Mouse (Mus musculus) heart, postnatal 0 days (tissue): ENCODE results near the gene Pmp22. TPM values are rescaled to one million over a fixed set of nuclear protein-coding genes. Genes with fewer than 3 reads are reported as not detected.

ENCODE experiments used
- ATAC-seq: fragments of 200-750 bp; cut with Nextera tagmentation; 2 replicates; pipeline ENCODE4 v1.8.0; 2017; ENCODE audit warnings: low read depth, moderate number of reproducible peaks, moderate library complexity; ENCODE audit not compliant: insufficient read depth
- DNase-seq: peaks from one replicate; pipeline ENCODE4 v3.0.0-alpha.2; 2016; ENCODE audit warnings: low spot score
- H3K27ac ChIP-seq: fragments of 300-500 bp; sonication (generic); 2 replicates; pipeline ENCODE4 v1.5.1; 2014; ENCODE audit warnings: low read depth, mild to moderate bottlenecking
- H3K27me3 ChIP-seq: fragments of 300-500 bp; sonication (generic); 2 replicates; pipeline ENCODE4 v1.6.1; 2014; ENCODE audit warnings: low read length, mixed read lengths; ENCODE audit not compliant: control insufficient read depth, insufficient read depth
- H3K36me3 ChIP-seq: fragments of 300-500 bp; sonication (generic); replicated peaks from 2 replicates; pipeline ENCODE4 v1.6.1; 2014; ENCODE audit warnings: low read length, mixed read lengths; ENCODE audit not compliant: control insufficient read depth, insufficient read depth
- H3K4me1 ChIP-seq: fragments of 300-500 bp; sonication (generic); 2 replicates; pipeline ENCODE4 v1.6.1; 2014; ENCODE audit warnings: antibody characterized with exemption; ENCODE audit not compliant: control insufficient read depth, insufficient read depth
- H3K4me2 ChIP-seq: fragments of 300-500 bp; sonication (generic); 2 replicates; pipeline ENCODE4 v1.6.1; 2014; ENCODE audit warnings: low read depth, mild to moderate bottlenecking, low read length, moderate library complexity
- H3K4me3 ChIP-seq: fragments of 300-500 bp; sonication (generic); 2 replicates; pipeline ENCODE4 v1.5.1; 2014; ENCODE audit warnings: low read depth, low read length
- H3K9ac ChIP-seq: fragments of 300-500 bp; sonication (generic); replicated peaks from 2 replicates; pipeline ENCODE4 v1.6.1; 2014; ENCODE audit warnings: low read depth, low read length, mixed read lengths
- H3K9me3 ChIP-seq: fragments of 300-500 bp; sonication (generic); replicated peaks from 2 replicates; pipeline ENCODE4 v1.6.1; 2016; ENCODE audit warnings: low read length; ENCODE audit not compliant: control insufficient read depth
- CTCF ChIP-seq: IDR thresholded peaks from 2 replicates; pipeline ENCODE4 v1.5.1; 2016; ENCODE audit warnings: antibody characterized with exemption, control low read depth, low read depth
- EP300 ChIP-seq: IDR thresholded peaks from 2 replicates; pipeline ENCODE4 v1.6.1; 2016; ENCODE audit warnings: antibody characterized with exemption, low read depth
- WGBS: fragments of 180-500 bp; shearing (Covaris S2); extraction: QIAGEN DNeasy Blood & Tissue Kit; methylation state at CpG from one replicate; pipeline ENCODE4 v1.1.7; 2014; 5-methylcytosine and 5-hydroxymethylcytosine counted together
- polyA plus RNA-seq: library from polyadenylated mRNA; unstranded; fragments of >200 nt; fragmentation: Nextera tagmentation; extraction: Ambion mirVana; gene quantifications from 2 replicates; pipeline ENCODE4 v1.2.1, GENCODE M21; 2015
- total RNA-seq: library from RNA; depleted of rRNA; stranded (reverse); fragments of >200 nt; gene quantifications from 2 replicates; pipeline ENCODE4 v1.2.3, GENCODE M21; 2014; ENCODE audit warnings: low replicate concordance

The Pmp22 gene
- total and polyA plus RNA-seq, 2 experiments from 2014 or later = 62.1 to 94.4 TPM

- peaks cover 20% of the 10 kb centered on the region; the same call in 1 of the 2 replicates for H3K36me3 ChIP-seq
- no peaks in the 10 kb centered on the region for H3K27me3 ChIP-seq
- TF ChIP-seq CTCF (no peak), EP300 (no peak)
- peak overlapping the region; percentile 77 for H3K4me3 ChIP-seq
- WGBS = 1% methylated on average over 11 of the region's 11 CpGs
- no peak for DNase-seq
- peak overlapping the region; percentile 88 for H3K9ac ChIP-seq
- ATAC-seq = no peak
- peak overlapping the region; percentile 90 for H3K27ac ChIP-seq
- no peaks in the 10 kb centered on the region for H3K9me3 ChIP-seq
- H3K4me2 ChIP-seq = peak overlapping the region; percentile 95
- peaks cover 43% of the 10 kb centered on the region for H3K4me1 ChIP-seq
Observed at GRCm38 (mm10) chr11:63132151-63132500, 3.3 kb downstream of the Pmp22 start.

- DNase-seq = peak; percentile 68
- ATAC-seq = peak; percentile 25
- no peaks in the 10 kb centered on the region for H3K9me3 ChIP-seq
- peak overlapping the region; percentile 77 for H3K4me3 ChIP-seq
- peaks cover 43% of the 10 kb centered on the region for H3K4me1 ChIP-seq
- H3K4me2 ChIP-seq = peak overlapping the region; percentile 95
- peak overlapping the region; percentile 90 for H3K27ac ChIP-seq
- H3K27me3 ChIP-seq = no peaks in the 10 kb centered on the region
- WGBS = under 1% methylated on average over 58 of the region's 66 CpGs
- H3K9ac ChIP-seq = peak overlapping the region; percentile 88
- H3K36me3 ChIP-seq = peaks cover 27% of the 10 kb centered on the region
- TF ChIP-seq CTCF = no peak
- TF ChIP-seq EP300 = no peak
Observed at GRCm38 (mm10) chr11:63132501-63133435, 4.0 kb downstream of the Pmp22 start.

GRCm38 (mm10) chr11:63134021-63134420 is 5.2 kb downstream of the Pmp22 start:
- ATAC-seq (no peak), DNase-seq (no peak)
- Histone ChIP-seq H3K4me2 (no peak overlapping the region), H3K27me3 (no peaks in the 10 kb centered on the region), H3K27ac (no peak overlapping the region), H3K4me1 (peaks cover 37% of the 10 kb centered on the region), H3K9ac (no peak overlapping the region), H3K4me3 (no peak overlapping the region), H3K36me3 (peaks cover 39% of the 10 kb centered on the region), H3K9me3 (no peaks in the 10 kb centered on the region)
- WGBS = 83% methylated on average over 5 of the region's 5 CpGs
- no peak for TF ChIP-seq CTCF
- no peak for TF ChIP-seq EP300

- WGBS = 73% methylated on average over 15 of the region's 15 CpGs
- Histone ChIP-seq H3K4me3 (no peak overlapping the region), H3K4me2 (no peak overlapping the region), H3K9me3 (no peaks in the 10 kb centered on the region), H3K27me3 (no peaks in the 10 kb centered on the region), H3K27ac (peak overlapping the region; percentile 28; the same call in 1 of the 2 replicates), H3K4me1 (peaks cover 29% of the 10 kb centered on the region), H3K36me3 (peaks cover 44% of the 10 kb centered on the region), H3K9ac (no peak overlapping the region)
- no peak for DNase-seq
- TF ChIP-seq CTCF (no peak), EP300 (no peak)
- ATAC-seq = no peak
Observed at GRCm38 (mm10) chr11:63134742-63135482, 6.1 kb downstream of the Pmp22 start.

- H3K9me3 ChIP-seq = no peaks in the 10 kb centered on the region
- peak overlapping the region; percentile 32; the same call in 1 of the 2 replicates for H3K4me2 ChIP-seq
- H3K4me1 ChIP-seq = peaks cover 22% of the 10 kb centered on the region
- 1% methylated on average over 8 of the region's 8 CpGs for WGBS
- no peak overlapping the region for H3K9ac ChIP-seq
- no peak overlapping the region for H3K4me3 ChIP-seq
- TF ChIP-seq EP300 (peak; percentile 77; the same call in 1 of the 2 replicates), CTCF (peak; percentile 100)
- H3K36me3 ChIP-seq = peaks cover 51% of the 10 kb centered on the region
- ATAC-seq (peak; percentile 77), DNase-seq (peak; percentile 88)
- peak overlapping the region; percentile 87 for H3K27ac ChIP-seq
- H3K27me3 ChIP-seq = no peaks in the 10 kb centered on the region
Observed at GRCm38 (mm10) chr11:63135622-63136021, 6.8 kb downstream of the Pmp22 start.
